Mouse (Mus musculus): ENCODE data around the gene Col24a1. TPM values are rescaled to one million over a fixed set of nuclear protein-coding genes. Genes with fewer than 3 reads are reported as not detected.

Col24a1 gene
- total and polyA plus RNA-seq, 2 experiments from 2014 or later: 0.57 to 0.75 TPM

- Histone ChIP-seq H3K9ac (replicated peaks; ENCODE audit: low read depth, low read length) (no peak overlapping the region), H3K27me3 (ENCODE audit: control insufficient read depth, insufficient read depth, low read length) (no peaks in the 10 kb centered on the region), H3K9me3 (replicated peaks; ENCODE audit: control insufficient read depth, low read length) (no peaks in the 10 kb centered on the region), H3K27ac (ENCODE audit: low read depth) (no peak overlapping the region), H3K36me3 (replicated peaks; ENCODE audit: control insufficient read depth, insufficient read depth, low read length) (no peaks in the 10 kb centered on the region), H3K4me3 (ENCODE audit: low read depth, low read length) (no peak overlapping the region), H3K4me1 (ENCODE audit: control insufficient read depth, insufficient read depth) (no peaks in the 10 kb centered on the region; the same call in 1 of the 2 replicates), H3K4me2 (ENCODE audit: low read depth, low read length) (no peak overlapping the region)
- TF ChIP-seq EP300 (IDR thresholded peaks at IDR 0.05; ENCODE audit: low read depth) (no peak), CTCF (IDR thresholded peaks at IDR 0.05; ENCODE audit: low read depth) (no peak)
- ATAC-seq (ENCODE audit: insufficient read depth, low read depth) (no peak), DNase-seq (ENCODE audit: low spot score) (no peak)
- 85% methylated on average over 3 of the region's 3 CpGs for WGBS
These were observed 61.7 kb downstream of the Col24a1 start for GRCm38 (mm10) chr3:145353951-145354350.

- Histone ChIP-seq H3K4me2 (ENCODE audit: low read depth, low read length) (no peak overlapping the region), H3K27ac (ENCODE audit: low read depth) (no peak overlapping the region), H3K9me3 (replicated peaks; ENCODE audit: control insufficient read depth, low read length) (no peaks in the 10 kb centered on the region), H3K4me3 (ENCODE audit: low read depth, low read length) (no peak overlapping the region), H3K4me1 (ENCODE audit: control insufficient read depth, insufficient read depth) (no peaks in the 10 kb centered on the region), H3K27me3 (ENCODE audit: control insufficient read depth, insufficient read depth, low read length) (no peaks in the 10 kb centered on the region), H3K36me3 (replicated peaks; ENCODE audit: control insufficient read depth, insufficient read depth, low read length) (no peaks in the 10 kb centered on the region), H3K9ac (replicated peaks; ENCODE audit: low read depth, low read length) (no peak overlapping the region)
- WGBS: 83% methylated on average over 6 of the region's 6 CpGs
- TF ChIP-seq CTCF (IDR thresholded peaks at IDR 0.05; ENCODE audit: low read depth): no peak
- TF ChIP-seq EP300 (IDR thresholded peaks at IDR 0.05; ENCODE audit: low read depth): no peak
- ATAC-seq (ENCODE audit: insufficient read depth, low read depth) (no peak), DNase-seq (ENCODE audit: low spot score) (no peak)
These were observed 64.7 kb downstream of the Col24a1 start for GRCm38 (mm10) chr3:145356865-145357487.

- no peaks in the 10 kb centered on the region for H3K9me3 ChIP-seq (replicated peaks; ENCODE audit: control insufficient read depth, low read length)
- TF ChIP-seq CTCF (IDR thresholded peaks at IDR 0.05; ENCODE audit: low read depth) (peak; percentile 25), EP300 (IDR thresholded peaks at IDR 0.05; ENCODE audit: low read depth) (no peak)
- no peaks in the 10 kb centered on the region for H3K27me3 ChIP-seq (ENCODE audit: control insufficient read depth, insufficient read depth, low read length)
- no peaks in the 10 kb centered on the region for H3K4me1 ChIP-seq (ENCODE audit: control insufficient read depth, insufficient read depth)
- H3K27ac ChIP-seq (ENCODE audit: low read depth): no peak overlapping the region
- WGBS: 38% methylated on average over 3 of the region's 3 CpGs
- H3K4me3 ChIP-seq (ENCODE audit: low read depth, low read length): no peak overlapping the region
- H3K36me3 ChIP-seq (replicated peaks; ENCODE audit: control insufficient read depth, insufficient read depth, low read length): no peaks in the 10 kb centered on the region
- DNase-seq (ENCODE audit: low spot score) (no peak), ATAC-seq (ENCODE audit: insufficient read depth, low read depth) (no peak)
- no peak overlapping the region for H3K9ac ChIP-seq (replicated peaks; ENCODE audit: low read depth, low read length)
- no peak overlapping the region for H3K4me2 ChIP-seq (ENCODE audit: low read depth, low read length)
These were observed 73.0 kb downstream of the Col24a1 start for GRCm38 (mm10) chr3:145365227-145365626.

- H3K4me1 ChIP-seq (ENCODE audit: control insufficient read depth, insufficient read depth): no peaks in the 10 kb centered on the region
- no peak overlapping the region for H3K9ac ChIP-seq (replicated peaks; ENCODE audit: low read depth, low read length)
- no peak overlapping the region for H3K4me2 ChIP-seq (ENCODE audit: low read depth, low read length)
- no peak overlapping the region for H3K4me3 ChIP-seq (ENCODE audit: low read depth, low read length)
- WGBS: 74% methylated on average over 4 of the region's 4 CpGs
- no peaks in the 10 kb centered on the region for H3K27me3 ChIP-seq (ENCODE audit: control insufficient read depth, insufficient read depth, low read length)
- TF ChIP-seq EP300 (IDR thresholded peaks at IDR 0.05; ENCODE audit: low read depth) (no peak), CTCF (IDR thresholded peaks at IDR 0.05; ENCODE audit: low read depth) (no peak)
- H3K36me3 ChIP-seq (replicated peaks; ENCODE audit: control insufficient read depth, insufficient read depth, low read length): no peaks in the 10 kb centered on the region
- no peak for DNase-seq (ENCODE audit: low spot score)
- H3K27ac ChIP-seq (ENCODE audit: low read depth): no peak overlapping the region
- H3K9me3 ChIP-seq (replicated peaks; ENCODE audit: control insufficient read depth, low read length): no peaks in the 10 kb centered on the region
- no peak for ATAC-seq (ENCODE audit: insufficient read depth, low read depth)
These were observed 75.0 kb downstream of the Col24a1 start for GRCm38 (mm10) chr3:145367176-145367717.

- no peaks in the 10 kb centered on the region for H3K27me3 ChIP-seq (ENCODE audit: control insufficient read depth, insufficient read depth, low read length)
- H3K4me3 ChIP-seq (ENCODE audit: low read depth, low read length): no peak overlapping the region
- DNase-seq (ENCODE audit: low spot score) (no peak), ATAC-seq (ENCODE audit: insufficient read depth, low read depth) (no peak)
- no peak overlapping the region for H3K27ac ChIP-seq (ENCODE audit: low read depth)
- TF ChIP-seq CTCF (IDR thresholded peaks at IDR 0.05; ENCODE audit: low read depth) (no peak), EP300 (IDR thresholded peaks at IDR 0.05; ENCODE audit: low read depth) (no peak)
- WGBS: 83% methylated on average over 3 of the region's 3 CpGs
- no peak overlapping the region for H3K9ac ChIP-seq (replicated peaks; ENCODE audit: low read depth, low read length)
- H3K4me2 ChIP-seq (ENCODE audit: low read depth, low read length): no peak overlapping the region
- no peaks in the 10 kb centered on the region for H3K36me3 ChIP-seq (replicated peaks; ENCODE audit: control insufficient read depth, insufficient read depth, low read length)
- no peaks in the 10 kb centered on the region for H3K9me3 ChIP-seq (replicated peaks; ENCODE audit: control insufficient read depth, low read length)
- H3K4me1 ChIP-seq (ENCODE audit: control insufficient read depth, insufficient read depth): no peaks in the 10 kb centered on the region
These were observed 84.0 kb downstream of the Col24a1 start for GRCm38 (mm10) chr3:145376298-145376697.

- Histone ChIP-seq H3K27me3 (ENCODE audit: control insufficient read depth, insufficient read depth, low read length) (no peaks in the 10 kb centered on the region), H3K9me3 (replicated peaks; ENCODE audit: control insufficient read depth, low read length) (no peaks in the 10 kb centered on the region), H3K27ac (ENCODE audit: low read depth) (no peak overlapping the region; the same call in 1 of the 2 replicates), H3K4me3 (ENCODE audit: low read depth, low read length) (no peak overlapping the region), H3K9ac (replicated peaks; ENCODE audit: low read depth, low read length) (no peak overlapping the region), H3K36me3 (replicated peaks; ENCODE audit: control insufficient read depth, insufficient read depth, low read length) (no peaks in the 10 kb centered on the region), H3K4me2 (ENCODE audit: low read depth, low read length) (no peak overlapping the region), H3K4me1 (ENCODE audit: control insufficient read depth, insufficient read depth) (no peaks in the 10 kb centered on the region)
- DNase-seq (ENCODE audit: low spot score) (no peak), ATAC-seq (ENCODE audit: insufficient read depth, low read depth) (no peak)
- WGBS: 74% methylated on average over 13 of the region's 13 CpGs
- TF ChIP-seq EP300 (IDR thresholded peaks at IDR 0.05; ENCODE audit: low read depth) (no peak), CTCF (IDR thresholded peaks at IDR 0.05; ENCODE audit: low read depth) (no peak)
These were observed 90.8 kb downstream of the Col24a1 start for GRCm38 (mm10) chr3:145383095-145383494.
